Mouse (Mus musculus) heart, adult 2 months (tissue): ENCODE measurements around the gene Tcn2. TPM values are rescaled to one million over a fixed set of nuclear protein-coding genes. Genes with fewer than 3 reads are reported as not detected.

ENCODE experiments used
- DNase-seq, 2 experiments: peaks; one replicate each; pipeline ENCODE4 v3.0.0; 2021
- H3K27ac ChIP-seq: fragments of 200-600 bp; 2 replicates; pipeline ENCODE4 v1.8.1; 2022
- H3K27me3 ChIP-seq: fragments of 200-500 bp; 2 replicates; pipeline ENCODE4 v1.6.1; 2012; ENCODE audit warnings: mild to moderate bottlenecking, low read length, inconsistent platforms, mixed read lengths; ENCODE audit not compliant: control insufficient read depth, insufficient read depth
- H3K36me3 ChIP-seq: fragments of 200-500 bp; 2 replicates; pipeline ENCODE4 v1.6.1; 2012; ENCODE audit warnings: low read length, inconsistent platforms; ENCODE audit not compliant: control insufficient read depth, insufficient read depth
- H3K4me1 ChIP-seq: fragments of 200-500 bp; 2 replicates; pipeline ENCODE4 v1.6.1; 2011; ENCODE audit warnings: low read length; ENCODE audit not compliant: control insufficient read depth, insufficient read depth
- H3K4me3 ChIP-seq: fragments of 200-600 bp; 2 replicates; pipeline ENCODE4 v1.8.1; 2022
- H3K79me2 ChIP-seq: fragments of 200-500 bp; replicated peaks from 2 replicates; pipeline ENCODE4 v1.6.1; 2012; ENCODE audit warnings: mild to moderate bottlenecking, inconsistent platforms, low read length, moderate library complexity, mixed read lengths; ENCODE audit not compliant: control insufficient read depth, insufficient read depth
- H3K9ac ChIP-seq: fragments of 200-500 bp; 2 replicates; pipeline ENCODE4 v1.6.1; 2012; ENCODE audit warnings: low read depth, mild to moderate bottlenecking, control low read depth, inconsistent platforms, low read length, mixed read lengths
- CTCF ChIP-seq: fragments of 200-600 bp; IDR thresholded peaks from 2 replicates; pipeline ENCODE4 v1.8.1; 2022; ENCODE audit warnings: antibody characterized with exemption, mild to moderate bottlenecking, moderate library complexity
- EP300 ChIP-seq: fragments of 200-500 bp; IDR thresholded peaks from 2 replicates; pipeline ENCODE4 v1.6.1; 2011; ENCODE audit warnings: low read depth, low read length, control low read depth; ENCODE audit not compliant: insufficient read depth
- POLR2A ChIP-seq: fragments of 200-500 bp; IDR thresholded peaks from 2 replicates; pipeline ENCODE4 v1.6.1; 2011; ENCODE audit warnings: mild to moderate bottlenecking, low read depth, low read length, control low read depth; ENCODE audit not compliant: insufficient read depth
- WGBS: fragments of 180-500 bp; shearing (Covaris S2); methylation state at CpG from one replicate; pipeline ENCODE4 v1.1.7; 2018; 5-methylcytosine and 5-hydroxymethylcytosine counted together
- intact Hi-C: fragments of 180-260 bp; cut with DNase I; formaldehyde crosslinking; loops from one replicate; pipeline ENCODE4 v1.15.1; 2025
- polyA plus RNA-seq: library from polyadenylated mRNA; depleted of rRNA; stranded (reverse); fragments of >200 nt; gene quantifications from 2 replicates; pipeline ENCODE4 v1.2.3, GENCODE M21; 2012
- total RNA-seq, 2 experiments: library from RNA; stranded (reverse); gene quantifications; 2 replicates each; pipeline ENCODE4 v1.2.3; 2021

The Tcn2 gene
- total and polyA plus RNA-seq, 3 experiments: 41.3 to 69.4 (median 42.9) TPM

DNA sequence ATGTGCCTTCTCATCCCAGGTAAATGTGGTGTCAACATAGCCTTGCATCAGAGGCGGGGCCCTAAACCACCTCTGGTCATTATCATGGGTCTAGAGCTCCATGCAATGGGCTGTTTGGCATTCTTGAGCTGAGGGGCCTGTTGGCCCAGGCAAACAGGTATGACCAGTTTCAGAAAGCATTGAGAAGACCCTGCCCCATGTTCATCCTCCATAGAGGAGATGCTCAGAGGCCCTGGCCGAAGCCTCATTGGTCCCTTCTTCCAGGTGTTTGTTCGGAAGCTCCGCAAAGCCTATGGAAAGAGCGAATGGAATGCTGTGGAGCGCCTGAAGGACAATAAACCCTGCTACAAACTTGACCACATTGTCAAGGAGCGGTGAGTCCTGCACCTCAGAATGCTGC lies 38.4 kb upstream of the Tcn2 start:
- intact Hi-C loops: no loop called here
- 99% methylated on average over 7 of the region's 7 CpGs for WGBS
- no peaks in the 10 kb centered on the region for H3K36me3 ChIP-seq

DNA sequence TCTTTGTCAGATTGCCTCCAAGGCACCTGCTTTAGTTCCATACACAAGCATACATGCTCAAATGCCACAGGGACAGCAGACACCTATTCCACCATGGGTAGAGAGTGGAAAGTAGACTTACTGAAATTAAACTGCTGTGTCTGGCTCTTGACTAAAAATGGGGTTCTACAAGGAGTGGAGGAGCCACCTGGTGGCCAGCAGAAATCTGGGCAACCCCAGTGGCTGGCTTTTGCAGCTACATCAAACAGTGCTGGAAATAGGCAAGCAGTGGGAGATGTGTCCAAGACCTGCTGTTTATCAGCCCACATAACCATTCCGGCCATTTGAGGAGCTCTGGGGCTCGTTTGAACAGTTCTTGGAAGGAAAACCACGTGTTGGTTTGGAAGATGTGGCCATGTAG lies 37.9 kb upstream of the Tcn2 start:
- Histone ChIP-seq H3K79me2 (peaks cover 2% of the 10 kb centered on the region; the same call in 1 of the 2 replicates), H3K4me1 (peaks cover 2% of the 10 kb centered on the region; the same call in 1 of the 2 replicates), H3K4me3 (no peak overlapping the region), H3K27ac (no peak overlapping the region), H3K36me3 (no peaks in the 10 kb centered on the region), H3K27me3 (no peaks in the 10 kb centered on the region), H3K9ac (no peak overlapping the region)
- WGBS: 76% methylated on average over 3 of the region's 3 CpGs
- intact Hi-C loops: no loop called here
- TF ChIP-seq CTCF: peak; percentile 43
- TF ChIP-seq EP300: no peak
- TF ChIP-seq POLR2A: no peak
- no peak for DNase-seq

More for the DNA sequence above, 38.4 kb upstream of the Tcn2 start:
- no peak for DNase-seq
- H3K4me1 ChIP-seq: no peaks in the 10 kb centered on the region
- H3K79me2 ChIP-seq: peaks cover 2% of the 10 kb centered on the region; the same call in 1 of the 2 replicates
- H3K27me3 ChIP-seq: no peaks in the 10 kb centered on the region
- TF ChIP-seq CTCF (no peak), EP300 (no peak), POLR2A (no peak)
- no peak overlapping the region for H3K4me3 ChIP-seq
- H3K9ac ChIP-seq: no peak overlapping the region
- H3K27ac ChIP-seq: no peak overlapping the region

DNA sequence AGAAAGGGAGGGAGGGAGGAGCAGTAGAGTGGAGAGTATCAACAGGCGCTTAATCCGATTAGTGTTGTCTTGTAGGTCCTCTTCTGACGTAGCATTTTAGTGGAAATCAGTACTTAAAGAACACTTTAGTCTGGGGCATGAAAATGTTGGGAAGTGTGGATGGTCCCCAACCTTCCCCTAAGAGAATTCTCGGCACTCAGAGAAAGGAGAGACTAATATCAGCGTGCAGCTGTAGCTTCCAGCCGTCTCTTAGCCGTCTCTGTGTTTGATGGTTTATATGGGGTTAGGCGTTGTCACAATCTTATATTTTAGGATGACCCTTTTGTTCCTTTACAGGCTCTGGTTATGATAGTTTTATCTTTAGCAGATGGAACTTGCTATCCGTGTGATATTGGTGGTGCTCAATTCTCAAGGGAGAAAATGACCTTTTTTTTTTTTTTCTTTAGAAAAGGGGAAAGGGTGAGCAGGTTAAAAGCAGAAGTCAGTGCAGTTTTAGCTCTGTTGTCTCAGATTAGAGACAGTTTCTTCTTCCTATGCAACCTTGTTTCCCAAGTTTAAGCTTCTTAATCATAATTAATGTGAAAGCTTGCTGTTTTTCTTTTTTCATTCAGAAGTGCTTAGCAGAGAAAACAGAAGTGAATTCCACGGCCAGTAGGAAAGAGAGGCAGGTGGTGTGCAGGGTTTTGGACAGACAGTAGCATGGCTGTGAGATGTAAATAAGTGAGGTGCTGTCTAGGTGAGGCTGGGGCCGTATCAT lies 32.6 kb upstream of the Tcn2 start:
- TF ChIP-seq POLR2A (no peak), CTCF (no peak), EP300 (no peak)
- intact Hi-C loops: loop anchor here (5.0 kb wide), 1 partner anchor 52 kb away; the partner anchor contains the start of gene Slc35e4
- DNase-seq: no peak
- Histone ChIP-seq H3K4me1 (peaks cover 2% of the 10 kb centered on the region; the same call in 1 of the 2 replicates), H3K36me3 (peaks cover 3% of the 10 kb centered on the region), H3K27me3 (no peaks in the 10 kb centered on the region), H3K9ac (peak overlapping the region; percentile 82), H3K79me2 (peaks cover 2% of the 10 kb centered on the region; the same call in 1 of the 2 replicates), H3K27ac (peak overlapping the region; percentile 96), H3K4me3 (peak overlapping the region; percentile 81)
- 11% methylated on average over 11 of the region's 11 CpGs for WGBS

DNA sequence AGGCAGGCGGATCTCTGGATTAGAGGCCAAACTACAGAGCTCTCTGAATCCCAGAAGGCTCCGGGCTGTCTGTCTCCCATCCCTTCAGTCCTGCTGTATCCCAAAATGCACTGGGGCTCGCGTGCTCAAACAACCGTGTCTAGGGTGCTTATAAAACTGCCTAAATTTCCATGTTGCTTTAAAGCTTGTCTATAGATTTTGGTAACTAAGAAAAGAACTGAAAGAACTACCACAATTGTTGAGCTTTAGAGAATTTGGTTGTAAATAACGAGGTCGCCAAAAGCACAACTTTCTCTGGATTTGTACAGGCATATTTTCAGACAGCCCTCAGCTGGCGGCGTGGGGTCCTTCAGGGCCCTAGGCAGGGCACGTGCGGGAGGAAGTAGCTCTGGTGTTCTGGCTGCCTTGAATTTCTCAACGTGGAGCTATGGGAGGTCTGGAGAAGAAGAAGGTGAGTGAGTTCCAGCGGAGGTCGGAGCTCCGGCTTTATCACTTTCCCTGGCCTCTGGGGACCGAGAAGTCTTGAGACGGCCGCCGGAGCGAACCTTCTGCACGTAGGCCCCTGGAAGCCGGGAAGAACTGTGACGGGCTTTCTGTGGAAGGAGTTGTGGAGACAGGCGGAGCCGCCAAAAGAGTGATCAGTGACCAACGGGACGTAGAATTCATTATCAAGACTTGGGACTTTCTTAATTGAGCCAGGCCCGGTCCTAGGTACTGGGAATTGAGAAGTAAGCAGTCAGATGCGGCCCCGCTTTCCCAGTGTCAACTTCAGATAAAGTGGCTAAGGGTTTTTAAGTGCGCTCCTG lies 31.9 kb upstream of the Tcn2 start, which contains the start of gene Pes1:
Gene Pes1, plus strand, starts transcription at position 366 of the 806 bp plus-strand sequence.
- TF ChIP-seq CTCF (no peak), EP300 (peak; percentile 53), POLR2A (peak; percentile 71)
- no peaks in the 10 kb centered on the region for H3K27me3 ChIP-seq
- H3K9ac ChIP-seq: peak within 1 kb of the TSS; percentile 82
- WGBS: under 1% methylated on average over 31 of the region's 31 CpGs
- H3K27ac ChIP-seq: peak within 1 kb of the TSS; percentile 96
- peaks cover 3% of the 10 kb centered on the region for H3K36me3 ChIP-seq
- H3K4me3 ChIP-seq: peak within 1 kb of the TSS; percentile 81
- H3K4me1 ChIP-seq: peaks cover 2% of the 10 kb centered on the region; the same call in 1 of the 2 replicates
- DNase-seq: peak; percentile 84 to 88
- peaks cover 2% of the 10 kb centered on the region; the same call in 1 of the 2 replicates for H3K79me2 ChIP-seq
- intact Hi-C loops: loop anchor here (1.0 to 5.0 kb wide), 2 partner anchors 32 to 52 kb away; partner anchors contain the start of genes Slc35e4 and Tcn2

DNA sequence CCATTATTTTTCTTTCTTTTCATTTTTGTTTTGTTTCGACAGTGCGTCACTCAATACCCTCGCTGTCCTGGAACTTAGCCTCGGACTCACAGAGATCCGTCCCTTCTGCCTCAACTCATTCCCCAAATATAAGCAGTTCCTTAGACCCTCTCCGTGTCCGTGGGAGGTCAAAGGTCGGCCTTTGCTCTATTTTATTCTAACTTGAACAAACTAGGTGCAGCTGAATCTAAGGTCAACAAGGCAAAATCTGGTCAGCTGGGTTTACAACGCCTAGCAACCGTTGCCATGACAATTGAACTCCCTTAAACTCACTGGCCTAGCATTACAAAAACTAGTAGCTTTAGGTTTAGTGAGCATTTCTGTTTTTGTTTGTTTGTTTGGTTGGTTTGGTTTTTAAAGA lies 31.2 kb upstream of the Tcn2 start:
- H3K9ac ChIP-seq: no peak overlapping the region
- peaks cover 2% of the 10 kb centered on the region; the same call in 1 of the 2 replicates for H3K79me2 ChIP-seq
- no peak for DNase-seq
- TF ChIP-seq POLR2A: no peak
- TF ChIP-seq EP300: no peak
- TF ChIP-seq CTCF: no peak
- H3K4me1 ChIP-seq: peaks cover 2% of the 10 kb centered on the region; the same call in 1 of the 2 replicates
- intact Hi-C loops: loop anchor here (1.0 to 5.0 kb wide), 2 partner anchors 31 to 51 kb away; partner anchors contain the start of genes Slc35e4 and Tcn2
- 86% methylated on average over 10 of the region's 10 CpGs for WGBS
- H3K36me3 ChIP-seq: peaks cover 3% of the 10 kb centered on the region
- H3K27me3 ChIP-seq: no peaks in the 10 kb centered on the region
- peak overlapping the region; percentile 96 for H3K27ac ChIP-seq
- H3K4me3 ChIP-seq: peak overlapping the region; percentile 81
